Mouse (Mus musculus): ENCODE data around the gene Cab39l.
A peak's percentile ranks its signal among the peaks of the same experiment; 100 is the strongest.

Gene Cab39l

GRCm38 (mm10) chr14:59555928-59556531 lies 115.3 kb downstream of the Cab39l start:
- Histone ChIP-seq H3K27me3 (ENCODE audit: insufficient read depth, low read length) (0 out of 2 replicates have a peak, but pooled peaks cover 3% of the 10 kb centered on the region), H3K36me3 (ENCODE audit: insufficient read depth, low read length) (no peaks in the 10 kb centered on the region), H3K4me3 (replicated peaks; ENCODE audit: low read length) (no peak overlapping the region), H3K9me3 (ENCODE audit: low read length) (no peaks in the 10 kb centered on the region), H3K4me1 (replicated peaks; ENCODE audit: low read depth, low read length) (peaks cover 63% of the 10 kb centered on the region)
- TF ChIP-seq POU5F1 (IDR thresholded peaks at IDR 0.05; ENCODE audit: borderline replicate concordance, low read length) (no peak), CTCF (conservative IDR thresholded peaks at IDR 0.05; ENCODE audit: low read length) (peak; percentile 73)

GRCm38 (mm10) chr14:59557071-59557470 lies 116.3 kb downstream of the Cab39l start:
- Histone ChIP-seq H3K36me3 (ENCODE audit: insufficient read depth, low read length) (no peaks in the 10 kb centered on the region), H3K4me3 (replicated peaks; ENCODE audit: low read length) (no peak overlapping the region), H3K27me3 (ENCODE audit: insufficient read depth, low read length) (0 out of 2 replicates have a peak, but pooled peaks cover 3% of the 10 kb centered on the region), H3K9me3 (ENCODE audit: low read length) (no peaks in the 10 kb centered on the region), H3K4me1 (replicated peaks; ENCODE audit: low read depth, low read length) (peaks cover 54% of the 10 kb centered on the region)
- TF ChIP-seq POU5F1 (IDR thresholded peaks at IDR 0.05; ENCODE audit: borderline replicate concordance, low read length): no peak
- TF ChIP-seq CTCF (conservative IDR thresholded peaks at IDR 0.05; ENCODE audit: low read length): no peak
- no peak for TF ChIP-seq NANOG (IDR thresholded peaks at IDR 0.05; ENCODE audit: borderline replicate concordance, low read length)

- H3K9me3 ChIP-seq (ENCODE audit: low read length): no peaks in the 10 kb centered on the region
- 0 out of 2 replicates have a peak, but pooled peaks cover 3% of the 10 kb centered on the region for H3K27me3 ChIP-seq (ENCODE audit: insufficient read depth, low read length)
- no peak overlapping the region for H3K4me3 ChIP-seq (replicated peaks; ENCODE audit: low read length)
- H3K4me1 ChIP-seq (replicated peaks; ENCODE audit: low read depth, low read length): peaks cover 54% of the 10 kb centered on the region
- TF ChIP-seq CTCF (conservative IDR thresholded peaks at IDR 0.05; ENCODE audit: low read length) (no peak), POU5F1 (IDR thresholded peaks at IDR 0.05; ENCODE audit: borderline replicate concordance, low read length) (no peak), NANOG (IDR thresholded peaks at IDR 0.05; ENCODE audit: borderline replicate concordance, low read length) (no peak)
- H3K36me3 ChIP-seq (ENCODE audit: insufficient read depth, low read length): no peaks in the 10 kb centered on the region
Measured at GRCm38 (mm10) chr14:59557886-59558285, 117.1 kb downstream of the Cab39l start.

- H3K9me3 ChIP-seq (ENCODE audit: low read length): no peaks in the 10 kb centered on the region
- H3K4me3 ChIP-seq (replicated peaks; ENCODE audit: low read length): no peak overlapping the region
- no peaks in the 10 kb centered on the region for H3K27me3 ChIP-seq (ENCODE audit: insufficient read depth, low read length)
- peaks cover 25% of the 10 kb centered on the region for H3K36me3 ChIP-seq (ENCODE audit: insufficient read depth, low read length)
- TF ChIP-seq NANOG (IDR thresholded peaks at IDR 0.05; ENCODE audit: borderline replicate concordance, low read length) (no peak), POU5F1 (IDR thresholded peaks at IDR 0.05; ENCODE audit: borderline replicate concordance, low read length) (no peak), CTCF (conservative IDR thresholded peaks at IDR 0.05; ENCODE audit: low read length) (no peak)
- no peaks in the 10 kb centered on the region for H3K4me1 ChIP-seq (replicated peaks; ENCODE audit: low read depth, low read length)
Measured at GRCm38 (mm10) chr14:59566756-59567155, 126.0 kb downstream of the Cab39l start.

- no peaks in the 10 kb centered on the region for H3K9me3 ChIP-seq (ENCODE audit: low read length)
- no peak for TF ChIP-seq CTCF (conservative IDR thresholded peaks at IDR 0.05; ENCODE audit: low read length)
- no peak for TF ChIP-seq POU5F1 (IDR thresholded peaks at IDR 0.05; ENCODE audit: borderline replicate concordance, low read length)
- TF ChIP-seq NANOG (IDR thresholded peaks at IDR 0.05; ENCODE audit: borderline replicate concordance, low read length): no peak
- H3K27me3 ChIP-seq (ENCODE audit: insufficient read depth, low read length): no peaks in the 10 kb centered on the region
- no peak overlapping the region for H3K4me3 ChIP-seq (replicated peaks; ENCODE audit: low read length)
- H3K4me1 ChIP-seq (replicated peaks; ENCODE audit: low read depth, low read length): no peaks in the 10 kb centered on the region
- peaks cover 41% of the 10 kb centered on the region for H3K36me3 ChIP-seq (ENCODE audit: insufficient read depth, low read length)
Measured at GRCm38 (mm10) chr14:59576385-59576784, 135.6 kb downstream of the Cab39l start.

- peak; percentile 31 for TF ChIP-seq CTCF (conservative IDR thresholded peaks at IDR 0.05; ENCODE audit: low read length)
- no peak for TF ChIP-seq NANOG (IDR thresholded peaks at IDR 0.05; ENCODE audit: borderline replicate concordance, low read length)
- TF ChIP-seq POU5F1 (IDR thresholded peaks at IDR 0.05; ENCODE audit: borderline replicate concordance, low read length): no peak
- no peak overlapping the region for H3K4me3 ChIP-seq (replicated peaks; ENCODE audit: low read length)
- H3K36me3 ChIP-seq (ENCODE audit: insufficient read depth, low read length): peaks cover 70% of the 10 kb centered on the region
- no peaks in the 10 kb centered on the region for H3K27me3 ChIP-seq (ENCODE audit: insufficient read depth, low read length)
- H3K9me3 ChIP-seq (ENCODE audit: low read length): no peaks in the 10 kb centered on the region
- H3K4me1 ChIP-seq (replicated peaks; ENCODE audit: low read depth, low read length): peaks cover 16% of the 10 kb centered on the region
Measured at GRCm38 (mm10) chr14:59590614-59591013, 149.8 kb downstream of the Cab39l start.

GRCm38 (mm10) chr14:59591901-59592300 lies 151.1 kb downstream of the Cab39l start:
- peaks cover 61% of the 10 kb centered on the region for H3K36me3 ChIP-seq (ENCODE audit: insufficient read depth, low read length)
- H3K4me1 ChIP-seq (replicated peaks; ENCODE audit: low read depth, low read length): peaks cover 21% of the 10 kb centered on the region
- no peak overlapping the region for H3K4me3 ChIP-seq (replicated peaks; ENCODE audit: low read length)
- TF ChIP-seq NANOG (IDR thresholded peaks at IDR 0.05; ENCODE audit: borderline replicate concordance, low read length): no peak
- no peaks in the 10 kb centered on the region for H3K27me3 ChIP-seq (ENCODE audit: insufficient read depth, low read length)
- no peaks in the 10 kb centered on the region for H3K9me3 ChIP-seq (ENCODE audit: low read length)

GRCm38 (mm10) chr14:59592593-59592992 lies 151.8 kb downstream of the Cab39l start:
- Histone ChIP-seq H3K27me3 (ENCODE audit: insufficient read depth, low read length) (no peaks in the 10 kb centered on the region), H3K4me3 (replicated peaks; ENCODE audit: low read length) (no peak overlapping the region), H3K36me3 (ENCODE audit: insufficient read depth, low read length) (peaks cover 59% of the 10 kb centered on the region), H3K9me3 (ENCODE audit: low read length) (no peaks in the 10 kb centered on the region), H3K4me1 (replicated peaks; ENCODE audit: low read depth, low read length) (peaks cover 25% of the 10 kb centered on the region)
- TF ChIP-seq NANOG (IDR thresholded peaks at IDR 0.05; ENCODE audit: borderline replicate concordance, low read length): no peak
- no peak for TF ChIP-seq CTCF (conservative IDR thresholded peaks at IDR 0.05; ENCODE audit: low read length)
- TF ChIP-seq POU5F1 (IDR thresholded peaks at IDR 0.05; ENCODE audit: borderline replicate concordance, low read length): no peak

GRCm38 (mm10) chr14:59594988-59595387 lies 154.2 kb downstream of the Cab39l start:
- H3K4me1 ChIP-seq (replicated peaks; ENCODE audit: low read depth, low read length): peaks cover 30% of the 10 kb centered on the region
- H3K9me3 ChIP-seq (ENCODE audit: low read length): no peaks in the 10 kb centered on the region
- TF ChIP-seq POU5F1 (IDR thresholded peaks at IDR 0.05; ENCODE audit: borderline replicate concordance, low read length) (no peak), NANOG (IDR thresholded peaks at IDR 0.05; ENCODE audit: borderline replicate concordance, low read length) (no peak), CTCF (conservative IDR thresholded peaks at IDR 0.05; ENCODE audit: low read length) (no peak)
- no peak overlapping the region for H3K4me3 ChIP-seq (replicated peaks; ENCODE audit: low read length)
- H3K27me3 ChIP-seq (ENCODE audit: insufficient read depth, low read length): no peaks in the 10 kb centered on the region
- peaks cover 37% of the 10 kb centered on the region for H3K36me3 ChIP-seq (ENCODE audit: insufficient read depth, low read length)

Measured in E14TG2a.4 (cell line).